Mouse (Mus musculus) embryonic facial prominence, embryonic 15.5 days (tissue): ENCODE data around the gene Tmem129. TPM values are rescaled to one million over a fixed set of nuclear protein-coding genes. Genes with fewer than 3 reads are reported as not detected.

ENCODE experiments used
- ATAC-seq: fragments of 200-750 bp; cut with Nextera tagmentation; 2 replicates; pipeline ENCODE4 v1.8.0; 2017; ENCODE audit warnings: low read depth, moderate TSS enrichment; ENCODE audit not compliant: insufficient number of reproducible peaks, low FRiP score, low TSS enrichment
- H3K27ac ChIP-seq: fragments of 300-500 bp; sonication (generic); replicated peaks from 2 replicates; pipeline ENCODE4 v1.5.1; 2015; ENCODE audit warnings: mild to moderate bottlenecking, inconsistent platforms
- H3K27me3 ChIP-seq: fragments of 300-500 bp; sonication (generic); 2 replicates; pipeline ENCODE4 v1.6.1; 2015; ENCODE audit warnings: inconsistent platforms
- H3K36me3 ChIP-seq: fragments of 300-500 bp; sonication (generic); 2 replicates; pipeline ENCODE4 v1.6.1; 2015; ENCODE audit warnings: mild to moderate bottlenecking, inconsistent platforms
- H3K4me1 ChIP-seq: fragments of 300-500 bp; sonication (generic); 2 replicates; pipeline ENCODE4 v1.6.1; 2015; ENCODE audit warnings: inconsistent platforms
- H3K4me2 ChIP-seq: fragments of 300-500 bp; sonication (generic); replicated peaks from 2 replicates; pipeline ENCODE4 v1.6.1; 2015; ENCODE audit warnings: mild to moderate bottlenecking, inconsistent platforms
- H3K4me3 ChIP-seq: fragments of 300-500 bp; sonication (generic); replicated peaks from 2 replicates; pipeline ENCODE4 v1.5.1; 2015; ENCODE audit warnings: mild to moderate bottlenecking, inconsistent platforms
- H3K9ac ChIP-seq: fragments of 300-500 bp; sonication (generic); 2 replicates; pipeline ENCODE4 v1.6.1; 2015; ENCODE audit warnings: inconsistent platforms
- H3K9me3 ChIP-seq: fragments of 300-500 bp; sonication (generic); replicated peaks from 2 replicates; pipeline ENCODE4 v1.6.1; 2016; ENCODE audit warnings: inconsistent platforms
- WGBS: fragments of 180-500 bp; shearing (Covaris S2); methylation state at CpG from one replicate; pipeline ENCODE4 v1.1.7; 2015; 5-methylcytosine and 5-hydroxymethylcytosine counted together
- polyA plus RNA-seq: library from polyadenylated mRNA; unstranded; fragments of >200 nt; fragmentation: Nextera tagmentation; extraction: Ambion mirVana; gene quantifications from 2 replicates; pipeline ENCODE4 v1.2.1, GENCODE M21; 2015

Tmem129 gene
- polyA plus RNA-seq, 1 experiment from 2014 or later = 45.1 TPM

GRCm38 (mm10) chr5:33635361-33635760 is 22.9 kb downstream of the Tmem129 start:
- 88% methylated on average over 3 of the region's 3 CpGs for WGBS
- H3K4me1 ChIP-seq = peaks cover 3% of the 10 kb centered on the region
- H3K9me3 ChIP-seq = no peaks in the 10 kb centered on the region
- H3K36me3 ChIP-seq = peaks cover 31% of the 10 kb centered on the region
- no peak overlapping the region for H3K4me2 ChIP-seq
- H3K9ac ChIP-seq = no peak overlapping the region
- no peaks in the 10 kb centered on the region for H3K27me3 ChIP-seq
- ATAC-seq = no peak
- H3K4me3 ChIP-seq = no peak overlapping the region
- H3K27ac ChIP-seq = no peak overlapping the region

- Histone ChIP-seq H3K27ac (no peak overlapping the region), H3K9me3 (no peaks in the 10 kb centered on the region), H3K4me3 (no peak overlapping the region), H3K4me1 (peaks cover 16% of the 10 kb centered on the region), H3K36me3 (peaks cover 9% of the 10 kb centered on the region; the same call in 1 of the 2 replicates), H3K9ac (no peak overlapping the region), H3K27me3 (no peaks in the 10 kb centered on the region), H3K4me2 (no peak overlapping the region)
- 71% methylated on average over 1 of the region's 1 CpGs for WGBS
- no peak for ATAC-seq
Measured at GRCm38 (mm10) chr5:33632526-33632925, 25.7 kb downstream of the Tmem129 start.

GRCm38 (mm10) chr5:33630615-33631014 is 27.6 kb downstream of the Tmem129 start:
- Histone ChIP-seq H3K4me1 (peaks cover 16% of the 10 kb centered on the region), H3K36me3 (peaks cover 5% of the 10 kb centered on the region; the same call in 1 of the 2 replicates), H3K9me3 (no peaks in the 10 kb centered on the region), H3K4me3 (peak overlapping the region; percentile 67; the same call in 1 of the 2 replicates), H3K27me3 (no peaks in the 10 kb centered on the region), H3K27ac (peak overlapping the region; percentile 90; the same call in 1 of the 2 replicates), H3K9ac (no peak overlapping the region), H3K4me2 (peak overlapping the region; percentile 70)
- ATAC-seq = no peak
- WGBS = 51% methylated on average over 4 of the region's 4 CpGs

- Histone ChIP-seq H3K9me3 (no peaks in the 10 kb centered on the region), H3K4me1 (peaks cover 16% of the 10 kb centered on the region), H3K4me2 (peak overlapping the region; percentile 70), H3K27me3 (no peaks in the 10 kb centered on the region), H3K9ac (no peak overlapping the region), H3K27ac (peak overlapping the region; percentile 90), H3K4me3 (peak overlapping the region; percentile 67), H3K36me3 (peaks cover 5% of the 10 kb centered on the region; the same call in 1 of the 2 replicates)
- ATAC-seq = no peak
- WGBS = 3% methylated on average over 9 of the region's 9 CpGs
Measured at GRCm38 (mm10) chr5:33630061-33630460, 28.2 kb downstream of the Tmem129 start.

GRCm38 (mm10) chr5:33629301-33629987 is 28.8 kb downstream of the Tmem129 start, which contains the start of the genes Fam53a and Gm9903:
Fam53a (minus strand) TSS chr5:33629635.
Gm9903 (plus strand) TSS chr5:33629925.
- peak within 1 kb of the TSS; percentile 67 for H3K4me3 ChIP-seq
- H3K4me2 ChIP-seq = peak within 1 kb of the TSS; percentile 70
- H3K4me1 ChIP-seq = peaks cover 16% of the 10 kb centered on the region
- ATAC-seq = peak; percentile 96
- H3K9me3 ChIP-seq = no peaks in the 10 kb centered on the region
- H3K27me3 ChIP-seq = no peaks in the 10 kb centered on the region
- WGBS = under 1% methylated on average over 92 of the region's 99 CpGs
- no peaks in the 10 kb centered on the region for H3K36me3 ChIP-seq
- peak within 1 kb of the TSS; percentile 57 for H3K9ac ChIP-seq
- H3K27ac ChIP-seq = peak within 1 kb of the TSS; percentile 90

GRCm38 (mm10) chr5:33628820-33629300 is 29.4 kb downstream of the Tmem129 start:
- under 1% methylated on average over 24 of the region's 24 CpGs for WGBS
- Histone ChIP-seq H3K9ac (peak overlapping the region; percentile 57), H3K4me2 (peak overlapping the region; percentile 70), H3K36me3 (no peaks in the 10 kb centered on the region), H3K4me1 (peaks cover 16% of the 10 kb centered on the region), H3K27ac (peak overlapping the region; percentile 90), H3K9me3 (no peaks in the 10 kb centered on the region), H3K27me3 (no peaks in the 10 kb centered on the region), H3K4me3 (peak overlapping the region; percentile 67)
- ATAC-seq = peak; percentile 30; the same call in 1 of the 2 replicates

- Histone ChIP-seq H3K4me3 (peak overlapping the region; percentile 67), H3K27me3 (no peaks in the 10 kb centered on the region), H3K4me1 (peaks cover 16% of the 10 kb centered on the region), H3K4me2 (peak overlapping the region; percentile 70), H3K9ac (no peak overlapping the region), H3K27ac (no peak overlapping the region), H3K36me3 (no peaks in the 10 kb centered on the region), H3K9me3 (no peaks in the 10 kb centered on the region)
- ATAC-seq = no peak
- 24% methylated on average over 4 of the region's 4 CpGs for WGBS
Measured at GRCm38 (mm10) chr5:33627968-33628367, 30.2 kb downstream of the Tmem129 start.

GRCm38 (mm10) chr5:33623766-33624165 is 34.5 kb downstream of the Tmem129 start:
- Histone ChIP-seq H3K9me3 (no peaks in the 10 kb centered on the region), H3K9ac (no peak overlapping the region), H3K4me1 (peaks cover 8% of the 10 kb centered on the region), H3K27ac (no peak overlapping the region), H3K4me3 (no peak overlapping the region), H3K27me3 (no peaks in the 10 kb centered on the region), H3K4me2 (no peak overlapping the region), H3K36me3 (no peaks in the 10 kb centered on the region)
- WGBS = 70% methylated on average over 3 of the region's 3 CpGs
- ATAC-seq = no peak

- H3K9ac ChIP-seq = no peak overlapping the region
- peaks cover under 1% of the 10 kb centered on the region for H3K4me1 ChIP-seq
- H3K4me3 ChIP-seq = no peak overlapping the region
- no peak overlapping the region for H3K27ac ChIP-seq
- H3K4me2 ChIP-seq = no peak overlapping the region
- 67% methylated on average over 2 of the region's 2 CpGs for WGBS
- H3K27me3 ChIP-seq = no peaks in the 10 kb centered on the region
- ATAC-seq = no peak
- no peaks in the 10 kb centered on the region for H3K9me3 ChIP-seq
- no peaks in the 10 kb centered on the region for H3K36me3 ChIP-seq
Measured at GRCm38 (mm10) chr5:33622671-33623070, 35.5 kb downstream of the Tmem129 start.

- H3K27ac ChIP-seq = no peak overlapping the region
- no peak for ATAC-seq
- 92% methylated on average over 6 of the region's 6 CpGs for WGBS
- no peak overlapping the region for H3K4me3 ChIP-seq
- peaks cover 38% of the 10 kb centered on the region; the same call in 1 of the 2 replicates for H3K36me3 ChIP-seq
- no peaks in the 10 kb centered on the region for H3K4me1 ChIP-seq
- no peaks in the 10 kb centered on the region for H3K27me3 ChIP-seq
- no peak overlapping the region for H3K4me2 ChIP-seq
- no peak overlapping the region for H3K9ac ChIP-seq
- no peaks in the 10 kb centered on the region for H3K9me3 ChIP-seq
Measured at GRCm38 (mm10) chr5:33614391-33614790, 43.8 kb downstream of the Tmem129 start.

GRCm38 (mm10) chr5:33611795-33612194 is 46.4 kb downstream of the Tmem129 start:
- no peak overlapping the region for H3K9ac ChIP-seq
- no peaks in the 10 kb centered on the region for H3K9me3 ChIP-seq
- H3K36me3 ChIP-seq = peaks cover 64% of the 10 kb centered on the region
- no peaks in the 10 kb centered on the region for H3K4me1 ChIP-seq
- no peaks in the 10 kb centered on the region for H3K27me3 ChIP-seq
- 100% methylated on average over 1 of the region's 1 CpGs for WGBS
- no peak overlapping the region for H3K4me2 ChIP-seq
- ATAC-seq = no peak
- H3K27ac ChIP-seq = no peak overlapping the region
- H3K4me3 ChIP-seq = no peak overlapping the region
